ENCODE assay signal across 10 mouse cellular contexts in genomic region chr10:59430701-59431218, GRCm38 (mm10). TPM values are rescaled to one million over a fixed set of nuclear protein-coding genes. Genes with fewer than 3 reads are reported as not detected.
DNase-seq lines count a peak whose midpoint lies in the region; ATAC-seq and TF ChIP-seq lines count a peak whose summit lies in the region.
"Had no signal": no experiment of that assay in that cellular context is flagged by ENCODE, and none has a peak within 500 bp of the region (broad histone marks: within the 10 kb centered on the region; RNA-seq: fewer than 3 reads in every experiment).

No protein-coding gene starts in this region.

- H3K9me3 ChIP-seq in heart, embryonic 10.5 days = no peaks in the 10 kb centered on the region
- H3K9me3 ChIP-seq: midbrain, embryonic 12.5 days had no signal

- H3K27me3 ChIP-seq in heart, embryonic 10.5 days (ENCODE audit: insufficient read depth, poor library complexity, severe bottlenecking) = no peaks in the 10 kb centered on the region
- H3K27me3 ChIP-seq in heart, adult 2 months (ENCODE audit: control insufficient read depth, insufficient read depth, low read length) = no peaks in the 10 kb centered on the region
- no peaks in the 10 kb centered on the region for H3K27me3 ChIP-seq in C2C12 (ENCODE audit: control insufficient read depth, insufficient read depth, insufficient read length)
- H3K27me3 ChIP-seq: midbrain, embryonic 12.5 days had no signal

- H3K79me3 ChIP-seq in C2C12 (ENCODE audit: low read depth) = no peaks in the 10 kb centered on the region

- intact Hi-C loops in heart, adult 2 months (cut with DNase I) = no loop called here

- peak; percentile 92 for ATAC-seq in megakaryocyte, adult 5-6 weeks (ENCODE audit: poor library complexity, severe bottlenecking)

- H3K4me3 ChIP-seq in heart, embryonic 10.5 days = no peak overlapping the region
- H3K4me3 ChIP-seq in heart, adult 2 months = no peak overlapping the region
- no peak overlapping the region for H3K4me3 ChIP-seq in C2C12 (ENCODE audit: insufficient read depth, poor library complexity, severe bottlenecking)
- H3K4me3 ChIP-seq: midbrain, embryonic 12.5 days had no signal

- no peaks in the 10 kb centered on the region for H3K36me3 ChIP-seq in heart, embryonic 10.5 days
- H3K36me3 ChIP-seq in heart, adult 2 months (ENCODE audit: control insufficient read depth, insufficient read depth, low read length) = no peaks in the 10 kb centered on the region
- no peaks in the 10 kb centered on the region for H3K36me3 ChIP-seq in C2C12 (ENCODE audit: control insufficient read depth, insufficient read depth)
- H3K36me3 ChIP-seq: midbrain, embryonic 12.5 days had no signal

- TF ChIP-seq POLR2A in heart, adult 2 months (IDR thresholded peaks at IDR 0.05; ENCODE audit: insufficient read depth, low read depth, low read length) = no peak

- TF ChIP-seq EP300 in heart, adult 2 months (IDR thresholded peaks at IDR 0.05; ENCODE audit: insufficient read depth, low read depth, low read length) = no peak

- 0 out of 2 replicates have a peak overlapping the region, but pooled peaks have one; percentile 29 for H3K27ac ChIP-seq in heart, embryonic 10.5 days
- no peak overlapping the region for H3K27ac ChIP-seq in heart, adult 2 months
- H3K27ac ChIP-seq: midbrain, embryonic 12.5 days had no signal

- H3K4me1 ChIP-seq in heart, embryonic 10.5 days = peaks cover 33% of the 10 kb centered on the region
- H3K4me1 ChIP-seq in heart, adult 2 months (ENCODE audit: control insufficient read depth, insufficient read depth, low read length) = peaks cover 2% of the 10 kb centered on the region

- 18% methylated on average over 6 of the region's 6 CpGs for WGBS in heart, embryonic 10.5 days
- 15% methylated on average over 6 of the region's 6 CpGs for WGBS in heart, adult 2 months

- no peaks in the 10 kb centered on the region for H3K79me2 ChIP-seq in heart, adult 2 months (replicated peaks; ENCODE audit: control insufficient read depth, insufficient read depth, low read length)
- H3K79me2 ChIP-seq in C2C12 (ENCODE audit: control insufficient read depth, insufficient read depth) = no peaks in the 10 kb centered on the region

- no peak overlapping the region for H3K9ac ChIP-seq in heart, adult 2 months (ENCODE audit: low read depth, low read length)
- H3K9ac ChIP-seq: midbrain, embryonic 12.5 days had no signal

- DNase-seq in heart, embryonic 10.5 days (ENCODE audit: low spot score) = no peak
- no peak for DNase-seq in heart, adult 2 months
- peak; percentile 44 for DNase-seq in c-Kit-positive CD71-positive TER-119-negative erythroid progenitor cells, embryonic 14.5 days (ENCODE audit: low read depth)
- no peak for DNase-seq in neural tube, embryonic 10.5 days (ENCODE audit: extremely low spot score, low spot score)
- DNase-seq in ovary, postnatal 36 days (ENCODE audit: low spot score) = no peak
- DNase-seq in kidney, adult 18-20 months = no peak

- TF ChIP-seq CTCF in heart, adult 2 months (IDR thresholded peaks at IDR 0.05) = no peak
- TF ChIP-seq CTCF in C2C12 (IDR thresholded peaks at IDR 0.05; ENCODE audit: control insufficient read depth, insufficient read depth, insufficient read length) = no peak

- no peak overlapping the region for H3ac ChIP-seq in C2C12 (ENCODE audit: control insufficient read depth, insufficient read length, low read depth)

TF ChIP-seq in C2C12, 6 proteins besides CTCF, POLR2A, EP300 and RAD21:
- TF ChIP-seq FOSL1 (IDR thresholded peaks at IDR 0.05; ENCODE audit: insufficient read depth, low read length, poor library complexity, severe bottlenecking) (peak; percentile 84), MYOD1 (IDR thresholded peaks at IDR 0.05; ENCODE audit: control insufficient read depth, insufficient read length, low read depth) (peak; percentile 2), MYOG (IDR thresholded peaks at IDR 0.05; ENCODE audit: control insufficient read depth, extremely low read depth, insufficient read length) (no peak), CEBPB (IDR thresholded peaks at IDR 0.05; ENCODE audit: low read depth) (peak; percentile 64), MAX (IDR thresholded peaks at IDR 0.05) (no peak), USF1 (IDR thresholded peaks at IDR 0.05; ENCODE audit: low read depth) (no peak)

RNA-seq across cellular contexts. Expression of gene Oit3, which starts 10.8 kb away (rescaled TPM):
- 2.2 and 14.2 TPM in 2 replicates for polyA plus RNA-seq in heart, embryonic 10.5 days (2016; fragmentation: Nextera tagmentation; extraction: Ambion mirVana)
- not detected for total RNA-seq in heart, adult 2 months (2021)
- polyA plus RNA-seq in heart, adult 2 months (2012; rRNA removed) = 0.55 and 0.59 TPM in 2 replicates
- 0.27 TPM for polyA plus RNA-seq in C2C12 (2012; fragmentation: generic; extraction: Trizol)
- 0.50 and 1.2 TPM in 2 replicates for total RNA-seq in megakaryocyte, adult 5-6 weeks (2015)
- total RNA-seq in megakaryocyte, adult 5-6 weeks (2017) = 0.66 and 7.1 TPM in 2 replicates

RNA-seq across cellular contexts. Expression of gene Pla2g12b, which starts 27.3 kb away (rescaled TPM):
- polyA plus RNA-seq in heart, embryonic 10.5 days (2016; fragmentation: Nextera tagmentation; extraction: Ambion mirVana) = 1.6 and 9.4 TPM in 2 replicates
- not detected for total RNA-seq in heart, adult 2 months (2021)
- polyA plus RNA-seq in heart, adult 2 months (2012; rRNA removed) = 0.10 TPM in 1 of 2 replicates, not detected in the other
- polyA plus RNA-seq in C2C12 (2012; fragmentation: generic; extraction: Trizol) = not detected
- not detected in 2 replicates for total RNA-seq in megakaryocyte, adult 5-6 weeks (2015)
- total RNA-seq in megakaryocyte, adult 5-6 weeks (2017) = not detected in 2 replicates
- total RNA-seq: left cerebral cortex, adult 8-10 months had no signal
- polyA plus RNA-seq: midbrain, embryonic 12.5 days had no signal

RNA-seq across cellular contexts. Expression of gene Gm10273, which starts 35.3 kb away (rescaled TPM):
- 14.5 and 17.6 TPM in 2 replicates for polyA plus RNA-seq in heart, embryonic 10.5 days (2016; fragmentation: Nextera tagmentation; extraction: Ambion mirVana)
- total RNA-seq in heart, adult 2 months (2021) = 100 to 1,000 TPM; 123 to 156 TPM
- 19.1 and 64.0 TPM in 2 replicates for polyA plus RNA-seq in heart, adult 2 months (2012; rRNA removed)
- 4.5 TPM for polyA plus RNA-seq in C2C12 (2012; fragmentation: generic; extraction: Trizol)
- total RNA-seq in megakaryocyte, adult 5-6 weeks (2015) = 33.3 and 39.3 TPM in 2 replicates
- total RNA-seq in megakaryocyte, adult 5-6 weeks (2017) = 25.7 and 55.3 TPM in 2 replicates
